Mouse (Mus musculus) hindbrain, embryonic 11.5 days (tissue): ENCODE measurements around the gene Spn. TPM values are rescaled to one million over a fixed set of nuclear protein-coding genes. Genes with fewer than 3 reads are reported as not detected.
"Not testable (repeated sequence)": the region's sequence is repeated elsewhere in the genome, so short reads cannot be mapped to it uniquely, and the experiment has no call there.

Source experiments
- ATAC-seq: fragments of 200-750 bp; cut with Nextera tagmentation; 2 replicates; pipeline ENCODE4 v1.8.0; 2017; ENCODE audit warnings: mild to moderate bottlenecking, moderate TSS enrichment, moderate library complexity; ENCODE audit not compliant: low FRiP score
- DNase-seq: peaks from one replicate; pipeline ENCODE4 v3.0.0-alpha.2; 2015; ENCODE audit warnings: low spot score
- H3K27ac ChIP-seq: fragments of 300-500 bp; sonication (generic); 2 replicates; pipeline ENCODE4 v1.5.1; 2014; ENCODE audit warnings: mild to moderate bottlenecking, low read depth, low read length
- H3K27me3 ChIP-seq: fragments of 300-500 bp; sonication (generic); 2 replicates; pipeline ENCODE4 v1.6.1; 2014; ENCODE audit warnings: mild to moderate bottlenecking, low read length, moderate library complexity, mixed read lengths; ENCODE audit not compliant: control insufficient read depth, insufficient read depth
- H3K36me3 ChIP-seq: fragments of 300-500 bp; sonication (generic); 2 replicates; pipeline ENCODE4 v1.6.1; 2014; ENCODE audit warnings: mild to moderate bottlenecking, low read length, moderate library complexity, mixed read lengths; ENCODE audit not compliant: control insufficient read depth, insufficient read depth
- H3K4me1 ChIP-seq: fragments of 300-500 bp; sonication (generic); replicated peaks from 2 replicates; pipeline ENCODE4 v1.6.1; 2014; ENCODE audit warnings: low read length, mixed read lengths; ENCODE audit not compliant: control insufficient read depth, insufficient read depth
- H3K4me2 ChIP-seq: fragments of 300-500 bp; sonication (generic); replicated peaks from 2 replicates; pipeline ENCODE4 v1.6.1; 2014; ENCODE audit warnings: mild to moderate bottlenecking, low read depth, low read length
- H3K4me3 ChIP-seq: fragments of 300-500 bp; sonication (generic); 2 replicates; pipeline ENCODE4 v1.5.1; 2014; ENCODE audit warnings: low read depth, low read length
- H3K9ac ChIP-seq: fragments of 300-500 bp; sonication (generic); 2 replicates; pipeline ENCODE4 v1.6.1; 2014; ENCODE audit warnings: low read depth, low read length
- H3K9me3 ChIP-seq: fragments of 300-500 bp; sonication (generic); 2 replicates; pipeline ENCODE4 v1.6.1; 2016; ENCODE audit warnings: low read length; ENCODE audit not compliant: control insufficient read depth
- whole genome bisulfite sequencing: fragments of 180-500 bp; shearing (Covaris S2); extraction: QIAGEN DNeasy Blood & Tissue Kit; methylation state at CpG from one replicate; pipeline ENCODE4 v1.1.7; 2014; 5-methylcytosine and 5-hydroxymethylcytosine counted together
- polyA plus RNA-seq: library from polyadenylated mRNA; unstranded; fragments of >200 nt; fragmentation: Nextera tagmentation; extraction: Ambion mirVana; gene quantifications from 2 replicates; pipeline ENCODE4 v1.2.1, GENCODE M21; 2014

Spn gene
- 0.07 and 0.08 TPM in 2 replicates for polyA plus RNA-seq

DNA sequence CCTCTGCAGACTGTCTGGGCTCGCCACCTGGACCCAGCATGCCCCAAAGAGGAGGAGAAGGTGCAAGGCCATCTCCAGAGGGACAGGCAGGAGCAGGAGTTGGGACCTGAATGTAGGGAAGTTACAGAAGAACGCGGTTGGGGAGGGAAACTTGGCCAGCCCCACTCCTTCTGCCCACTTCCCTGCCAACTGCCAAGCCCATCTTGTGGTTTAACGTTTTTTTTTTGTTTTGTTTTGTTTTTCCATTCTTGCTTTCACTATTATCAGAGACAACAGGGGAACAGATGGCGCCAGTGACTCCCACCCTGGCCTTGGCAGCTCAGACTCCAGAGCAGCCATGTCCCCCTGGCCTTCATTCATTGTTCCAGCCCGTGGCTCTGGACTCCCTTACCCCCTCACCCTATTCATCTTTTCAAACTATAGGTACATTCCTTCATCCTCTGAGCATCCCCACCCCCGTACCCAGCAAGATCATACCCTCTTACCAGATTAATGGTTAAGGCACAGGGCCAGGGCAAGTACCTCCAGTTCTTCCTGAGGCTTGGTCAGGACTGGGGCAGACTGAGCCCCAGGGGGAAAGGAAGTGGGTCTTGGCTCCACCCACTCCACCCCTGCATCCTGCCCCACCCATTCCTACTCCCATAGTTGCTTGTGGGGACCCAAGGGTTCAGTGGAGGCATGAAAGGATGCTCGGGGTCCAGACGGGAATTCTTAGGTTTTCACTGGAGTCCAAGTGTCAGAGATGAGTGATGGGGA is at the start of gene Spn:
Spn (minus strand) TSS at position 562 of the 756 bp plus-strand sequence.
- 65% methylated on average over 9 of the region's 9 CpGs for WGBS
- Histone ChIP-seq H3K36me3 (no peaks in the 10 kb centered on the region), H3K9ac (no peak within 1 kb of the TSS), H3K4me3 (no peak within 1 kb of the TSS), H3K27me3 (no peaks in the 10 kb centered on the region), H3K4me2 (no peak within 1 kb of the TSS), H3K9me3 (no peaks in the 10 kb centered on the region), H3K4me1 (no peaks in the 10 kb centered on the region), H3K27ac (no peak within 1 kb of the TSS)
- DNase-seq (no peak), ATAC-seq (no peak)

- H3K36me3 ChIP-seq, result peaks cover 6% of the 10 kb centered on the region; the same call in 1 of the 2 replicates
- H3K4me3 ChIP-seq, result no peak overlapping the region
- ATAC-seq (no peak), DNase-seq (no peak)
- no peaks in the 10 kb centered on the region for H3K9me3 ChIP-seq
- no peak overlapping the region for H3K4me2 ChIP-seq
- H3K27ac ChIP-seq, result no peak overlapping the region
- WGBS, result 70% methylated on average over 10 of the region's 10 CpGs
- no peaks in the 10 kb centered on the region for H3K4me1 ChIP-seq
- H3K27me3 ChIP-seq, result no peaks in the 10 kb centered on the region
- H3K9ac ChIP-seq, result no peak overlapping the region
Observed at GRCm38 (mm10) chr7:127187351-127187750, 49.7 kb upstream of the Spn start.

DNA sequence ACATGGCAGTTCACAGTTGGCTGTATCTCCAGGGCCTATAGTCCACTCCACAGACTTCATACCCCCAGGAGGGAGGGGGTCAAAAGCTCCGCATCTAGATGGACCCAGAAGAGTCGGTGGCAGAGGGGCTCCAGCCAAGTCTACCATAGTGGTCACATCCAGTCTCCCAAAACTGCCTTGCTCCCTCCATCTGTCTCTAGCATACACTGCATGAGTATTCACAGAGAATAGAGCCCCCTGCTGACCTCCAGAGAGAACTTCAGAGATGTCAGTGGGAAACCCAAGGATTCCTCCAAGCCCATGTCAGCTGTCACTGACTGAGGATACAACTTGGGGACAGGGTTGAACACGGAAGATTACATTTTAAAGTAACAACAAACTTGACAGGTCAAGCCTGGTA is 48.0 kb upstream of the Spn start:
- Histone ChIP-seq H3K27me3 (no peaks in the 10 kb centered on the region), H3K4me1 (no peaks in the 10 kb centered on the region), H3K27ac (no peak overlapping the region), H3K9ac (no peak overlapping the region), H3K36me3 (no peaks in the 10 kb centered on the region), H3K4me3 (no peak overlapping the region), H3K9me3 (no peaks in the 10 kb centered on the region), H3K4me2 (no peak overlapping the region)
- WGBS, result 68% methylated on average over 3 of the region's 3 CpGs
- peak; percentile 34 for DNase-seq
- ATAC-seq, result no peak

DNA sequence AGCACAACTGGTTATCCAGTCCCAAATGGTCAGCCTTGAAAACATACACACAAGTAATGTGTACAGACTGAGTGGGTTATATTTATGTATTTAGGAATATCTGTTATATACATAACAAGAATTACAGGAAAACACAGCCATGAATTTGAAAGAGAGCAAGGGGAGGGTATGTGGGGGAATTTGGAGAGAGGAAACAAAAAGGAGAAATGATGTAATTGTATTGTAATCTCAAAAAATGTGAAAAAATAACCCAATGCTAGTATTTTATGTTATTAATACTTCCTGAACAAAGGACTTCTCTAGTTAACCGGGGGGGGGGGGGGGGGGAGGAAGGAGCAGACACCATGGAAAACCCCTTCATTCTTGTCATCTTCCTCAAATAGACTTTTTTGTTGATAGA is 47.1 kb upstream of the Spn start:
- Histone ChIP-seq H3K27me3 (no peaks in the 10 kb centered on the region), H3K4me3 (no peak overlapping the region), H3K27ac (no peak overlapping the region), H3K9ac (no peak overlapping the region), H3K4me2 (no peak overlapping the region), H3K36me3 (no peaks in the 10 kb centered on the region), H3K9me3 (no peaks in the 10 kb centered on the region), H3K4me1 (no peaks in the 10 kb centered on the region)
- WGBS, result 43% methylated on average over 1 of the region's 1 CpGs
- DNase-seq (no peak), ATAC-seq (no peak)

DNA sequence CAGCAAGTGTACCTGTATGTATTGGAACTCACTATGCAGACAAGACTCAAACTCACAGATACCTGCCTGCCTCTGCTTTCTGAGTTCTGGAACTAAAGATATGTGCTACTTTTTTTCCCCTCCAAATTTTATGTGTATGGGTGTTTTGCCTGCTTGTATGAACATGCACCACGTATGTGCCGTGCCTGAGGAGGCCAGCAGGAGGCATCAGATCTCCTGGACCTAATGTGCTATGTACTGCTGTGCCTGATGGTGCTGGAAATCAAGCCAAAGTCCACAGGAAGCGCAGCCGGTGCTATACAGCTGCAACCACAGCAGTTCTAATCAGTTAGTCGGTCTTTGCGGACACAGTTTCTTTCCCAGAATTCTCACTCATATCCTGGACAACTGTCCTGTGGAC is 46.2 kb upstream of the Spn start:
- WGBS, result 80% methylated on average over 6 of the region's 6 CpGs

GRCm38 (mm10) chr7:127183345-127183744 is 45.7 kb upstream of the Spn start:
- no peaks in the 10 kb centered on the region for H3K36me3 ChIP-seq
- H3K4me1 ChIP-seq, result no peaks in the 10 kb centered on the region
- H3K4me2 ChIP-seq, result no peak overlapping the region
- no peaks in the 10 kb centered on the region for H3K27me3 ChIP-seq
- H3K9me3 ChIP-seq, result no peaks in the 10 kb centered on the region
- H3K27ac ChIP-seq, result no peak overlapping the region
- no peak overlapping the region for H3K4me3 ChIP-seq
- H3K9ac ChIP-seq, result no peak overlapping the region
- no peak for DNase-seq
- ATAC-seq, result no peak
- 81% methylated on average over 8 of the region's 8 CpGs for WGBS

More for the DNA sequence above, 46.2 kb upstream of the Spn start:
- Histone ChIP-seq H3K4me3 (no peak overlapping the region), H3K4me2 (no peak overlapping the region), H3K4me1 (no peaks in the 10 kb centered on the region), H3K27ac (no peak overlapping the region), H3K27me3 (no peaks in the 10 kb centered on the region), H3K9me3 (no peaks in the 10 kb centered on the region), H3K36me3 (no peaks in the 10 kb centered on the region), H3K9ac (no peak overlapping the region)
- no peak for ATAC-seq
- no peak for DNase-seq

GRCm38 (mm10) chr7:127181724-127182123 is 44.1 kb upstream of the Spn start:
- not testable (repeated sequence) for ATAC-seq

GRCm38 (mm10) chr7:127180783-127181182 is 43.2 kb upstream of the Spn start:
- H3K36me3 ChIP-seq, result no peaks in the 10 kb centered on the region
- ATAC-seq (no peak), DNase-seq (no peak)
- H3K4me3 ChIP-seq, result no peak overlapping the region
- H3K9me3 ChIP-seq, result no peaks in the 10 kb centered on the region
- H3K27ac ChIP-seq, result no peak overlapping the region
- H3K4me2 ChIP-seq, result no peak overlapping the region
- no peak overlapping the region for H3K9ac ChIP-seq
- no peaks in the 10 kb centered on the region for H3K27me3 ChIP-seq
- H3K4me1 ChIP-seq, result no peaks in the 10 kb centered on the region
- WGBS, result 74% methylated on average over 2 of the region's 2 CpGs

More at GRCm38 (mm10) chr7:127181724-127182123, 44.1 kb upstream of the Spn start:
- not testable (repeated sequence) for DNase-seq, H3K36me3 ChIP-seq, H3K27me3 ChIP-seq, H3K27ac ChIP-seq, H3K9me3 ChIP-seq, H3K4me3 ChIP-seq, H3K4me2 ChIP-seq, H3K4me1 ChIP-seq, H3K9ac ChIP-seq
- 42% methylated on average over 3 of the region's 3 CpGs for WGBS

DNA sequence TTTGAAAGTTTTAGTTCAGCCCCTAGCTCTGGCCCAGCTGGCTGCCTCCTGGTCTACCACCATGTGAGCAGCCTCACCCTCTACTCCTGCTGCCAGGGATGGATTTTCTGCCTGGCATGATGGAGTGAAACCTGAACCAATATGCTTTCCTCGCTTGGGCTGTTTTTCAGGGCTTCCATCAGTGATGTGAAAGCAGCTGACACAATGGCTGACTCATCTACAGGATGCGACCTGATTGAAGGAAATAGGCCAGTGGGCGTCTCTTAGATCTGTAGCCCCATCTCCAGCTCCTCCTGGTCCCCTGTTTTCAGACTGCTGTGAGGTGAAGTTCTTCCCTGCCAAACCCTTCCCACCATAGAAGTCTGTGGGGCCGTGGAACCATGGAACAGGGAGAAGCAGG is 39.3 kb upstream of the Spn start:
- DNase-seq (no peak), ATAC-seq (no peak)
- Histone ChIP-seq H3K9ac (no peak overlapping the region), H3K4me1 (no peaks in the 10 kb centered on the region), H3K36me3 (no peaks in the 10 kb centered on the region), H3K27me3 (no peaks in the 10 kb centered on the region), H3K4me2 (no peak overlapping the region), H3K4me3 (no peak overlapping the region), H3K27ac (no peak overlapping the region), H3K9me3 (no peaks in the 10 kb centered on the region)
- 79% methylated on average over 4 of the region's 4 CpGs for WGBS
